Mouse (Mus musculus) embryonic fibroblast, embryonic 13.5 days (primary cell): ENCODE measurements at regions not wholly inside any gene's neighbourhood (a gene's known extent, or its start where the extent isn't known, plus 50 kb on each side); places are given as distances from the start of the nearest gene placed in this dataset.

Experiments
- H3K27ac ChIP-seq: 2 replicates; pipeline ENCODE4 v1.5.1; 2012; ENCODE audit warnings: low read length, control low read depth, inconsistent platforms; ENCODE audit not compliant: insufficient read depth
- H3K4me1 ChIP-seq: 2 replicates; pipeline ENCODE4 v1.6.1; 2011; ENCODE audit warnings: low read length; ENCODE audit not compliant: control insufficient read depth, insufficient read depth
- H3K4me3 ChIP-seq: 2 replicates; pipeline ENCODE4 v1.5.1; 2011; ENCODE audit warnings: mild to moderate bottlenecking, control low read depth, low read length; ENCODE audit not compliant: insufficient read depth
- CTCF ChIP-seq: IDR thresholded peaks from 2 replicates; pipeline ENCODE4 v1.5.1; 2011; ENCODE audit warnings: mild to moderate bottlenecking, control low read depth, low read length, moderate library complexity, borderline replicate concordance; ENCODE audit not compliant: insufficient read depth
- POLR2A ChIP-seq: IDR thresholded peaks from 2 replicates; pipeline ENCODE4 v1.6.1; 2011; ENCODE audit warnings: low read depth, mild to moderate bottlenecking, control low read depth, low read length, moderate library complexity

DNA sequence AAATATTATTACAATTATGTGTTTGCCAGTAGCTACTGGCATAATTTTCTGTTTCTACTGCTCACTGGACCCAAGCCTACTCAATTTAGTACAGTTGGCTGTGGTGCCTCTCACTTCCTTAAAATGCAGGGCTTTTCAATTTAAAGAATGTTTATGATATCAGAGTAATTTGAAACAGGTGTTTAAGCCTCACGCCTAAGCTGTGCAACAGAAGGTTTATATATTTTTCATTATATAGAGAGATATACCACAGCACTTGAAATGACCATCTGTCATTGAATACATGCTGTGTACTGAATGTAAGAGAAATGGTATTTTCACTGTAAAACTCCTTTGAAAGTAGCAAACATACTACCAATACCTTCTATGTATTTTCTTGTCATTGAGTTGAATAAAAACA is 376.8 kb downstream of the Otol1 start:
- no peaks in the 10 kb centered on the region for H3K4me1 ChIP-seq
- no peak overlapping the region for H3K27ac ChIP-seq
- TF ChIP-seq POLR2A (no peak), CTCF (no peak)
- no peak overlapping the region for H3K4me3 ChIP-seq

DNA sequence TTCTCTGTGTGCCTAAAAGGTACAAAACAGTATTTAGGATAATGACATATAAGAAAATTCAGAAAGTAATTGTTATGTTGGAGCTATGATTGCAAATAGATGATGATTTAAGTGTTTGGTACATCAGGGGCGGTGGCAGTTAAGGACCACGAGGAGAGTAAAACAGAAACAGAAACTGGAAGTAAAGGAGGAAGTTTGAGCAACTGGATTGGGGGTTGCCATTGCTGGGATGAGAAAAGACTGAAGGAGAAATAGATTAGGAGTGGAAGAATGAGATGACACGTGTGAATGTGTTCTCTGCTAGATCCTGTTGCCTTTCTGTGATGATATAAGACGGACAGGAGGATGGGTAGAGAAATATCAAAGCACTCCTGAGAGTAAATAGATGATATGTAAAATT is 378.5 kb downstream of the Otol1 start:
- TF ChIP-seq CTCF (no peak), POLR2A (no peak)
- H3K4me3 ChIP-seq, result no peak overlapping the region

GRCm38 (mm10) chr3:70401187-70401586 is 393.8 kb downstream of the Otol1 start:
- no peak overlapping the region for H3K27ac ChIP-seq
- no peak for TF ChIP-seq POLR2A
- TF ChIP-seq CTCF, result no peak
- H3K4me3 ChIP-seq, result no peak overlapping the region
- H3K4me1 ChIP-seq, result no peaks in the 10 kb centered on the region

More for the DNA sequence above, 378.5 kb downstream of the Otol1 start:
- Histone ChIP-seq H3K4me1 (no peaks in the 10 kb centered on the region), H3K27ac (no peak overlapping the region)

GRCm38 (mm10) chr3:70406571-70406970 is 399.2 kb downstream of the Otol1 start:
- TF ChIP-seq POLR2A, result no peak
- TF ChIP-seq CTCF, result no peak
- Histone ChIP-seq H3K27ac (no peak overlapping the region), H3K4me3 (no peak overlapping the region), H3K4me1 (no peaks in the 10 kb centered on the region)

DNA sequence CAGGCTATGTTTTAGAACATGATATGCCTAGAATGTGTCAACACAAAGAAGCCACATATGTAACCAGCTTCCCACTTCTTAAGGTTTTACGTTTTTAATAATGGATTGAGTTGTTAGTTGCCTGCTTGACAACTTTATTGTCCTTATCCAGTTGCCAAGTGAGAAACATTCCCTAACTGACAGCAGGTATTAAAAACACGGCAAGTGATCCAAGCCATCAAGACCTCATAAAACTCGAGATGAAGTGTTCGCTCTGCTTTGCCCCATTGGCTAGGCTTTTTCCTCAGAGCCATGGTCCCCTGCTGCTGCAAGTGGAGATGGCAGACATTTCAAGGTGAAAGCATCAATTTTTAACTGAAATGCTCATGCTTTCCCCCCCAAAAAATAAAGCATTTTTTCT is 410.9 kb downstream of the Otol1 start:
- TF ChIP-seq CTCF (no peak), POLR2A (no peak)
- H3K4me3 ChIP-seq, result no peak overlapping the region
- no peak overlapping the region for H3K27ac ChIP-seq
- H3K4me1 ChIP-seq, result no peaks in the 10 kb centered on the region

- TF ChIP-seq CTCF (no peak), POLR2A (no peak)
- H3K4me1 ChIP-seq, result no peaks in the 10 kb centered on the region
Observed at GRCm38 (mm10) chr3:70422016-70422415, 414.6 kb downstream of the Otol1 start.

DNA sequence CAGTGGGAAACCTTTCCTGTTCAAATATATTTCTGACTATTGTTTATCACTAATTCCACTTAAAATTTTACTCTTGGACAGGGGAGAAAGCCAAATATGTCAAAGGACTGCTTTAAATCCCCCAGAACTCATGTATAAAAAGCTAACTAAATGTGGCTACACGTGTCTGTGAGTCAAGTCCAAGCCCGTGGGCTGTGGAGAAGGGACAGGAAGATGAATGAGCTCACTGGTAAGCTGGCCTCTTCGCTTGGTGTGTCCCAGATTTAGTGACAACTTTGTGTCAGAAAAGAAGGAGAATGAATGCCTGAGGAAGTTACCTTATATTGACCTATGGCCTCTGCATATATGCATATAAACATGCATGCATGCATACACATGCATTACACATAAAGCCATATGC is 415.3 kb downstream of the Otol1 start:
- TF ChIP-seq POLR2A (no peak), CTCF (no peak)
- no peak overlapping the region for H3K27ac ChIP-seq
- H3K4me1 ChIP-seq, result no peaks in the 10 kb centered on the region
- no peak overlapping the region for H3K4me3 ChIP-seq

More at GRCm38 (mm10) chr3:70422016-70422415, 414.6 kb downstream of the Otol1 start:
- Histone ChIP-seq H3K4me3 (no peak overlapping the region), H3K27ac (no peak overlapping the region)

DNA sequence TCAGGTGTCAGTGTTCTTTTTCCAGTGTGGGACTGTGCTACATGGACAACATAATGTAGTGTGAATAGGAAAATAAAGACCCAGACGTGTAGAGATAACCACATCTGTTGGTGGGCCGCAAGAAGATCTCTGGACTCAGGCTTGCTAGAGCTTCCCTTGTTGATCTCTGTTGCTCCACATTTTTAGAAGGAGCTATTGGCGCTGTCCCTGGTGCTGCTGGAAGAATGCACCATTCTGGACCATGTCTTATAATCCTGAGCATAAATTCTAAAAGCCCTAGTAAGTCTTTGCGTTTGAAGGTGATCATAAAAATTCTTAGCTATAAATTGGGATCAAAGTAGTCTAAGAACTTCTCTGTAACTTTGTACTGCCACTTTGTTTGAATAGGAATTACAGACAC is 429.3 kb downstream of the Otol1 start:
- Histone ChIP-seq H3K27ac (no peak overlapping the region), H3K4me3 (no peak overlapping the region), H3K4me1 (no peaks in the 10 kb centered on the region)
- TF ChIP-seq CTCF, result no peak
- TF ChIP-seq POLR2A, result no peak

GRCm38 (mm10) chr3:70457181-70457847 is 449.9 kb downstream of the Otol1 start:
- TF ChIP-seq CTCF (no peak), POLR2A (no peak)
- Histone ChIP-seq H3K4me1 (no peaks in the 10 kb centered on the region), H3K4me3 (no peak overlapping the region), H3K27ac (no peak overlapping the region)

DNA sequence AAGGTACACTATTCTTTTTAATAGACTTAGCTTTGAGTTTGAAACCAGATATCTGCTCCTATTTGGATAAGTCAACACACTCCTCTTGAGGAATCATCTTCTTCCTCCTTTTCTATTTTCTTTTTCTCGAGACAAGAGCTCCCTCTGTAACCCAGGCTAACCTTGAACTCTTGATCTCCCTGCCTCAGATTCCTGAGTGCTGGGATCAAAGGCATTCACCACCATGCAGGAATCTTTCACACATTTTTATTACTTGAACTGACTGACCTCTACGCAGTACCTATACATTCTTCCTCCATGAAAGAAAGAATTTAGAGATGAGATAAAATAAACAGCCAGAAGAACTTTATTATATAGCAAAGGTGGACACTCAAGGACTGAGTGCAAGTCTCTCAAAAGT is 453.4 kb downstream of the Otol1 start:
- Histone ChIP-seq H3K4me1 (peaks cover 3% of the 10 kb centered on the region; the same call in 1 of the 2 replicates), H3K4me3 (no peak overlapping the region), H3K27ac (no peak overlapping the region)
- TF ChIP-seq POLR2A (no peak), CTCF (no peak)

- Histone ChIP-seq H3K4me3 (no peak overlapping the region), H3K4me1 (peaks cover 3% of the 10 kb centered on the region; the same call in 1 of the 2 replicates), H3K27ac (no peak overlapping the region)
- TF ChIP-seq CTCF (no peak), POLR2A (no peak)
Observed at GRCm38 (mm10) chr3:70463221-70463620, 455.8 kb downstream of the Otol1 start.
